Mouse (Mus musculus) Patski (cell line): ENCODE results near the gene Ralgps2. TPM values are rescaled to one million over a fixed set of nuclear protein-coding genes. Genes with fewer than 3 reads are reported as not detected.
A peak's percentile ranks its signal among the peaks of the same experiment; 100 is the strongest.

ENCODE experiments used
- ATAC-seq: fragments of 100-300 bp; one replicate; pipeline ENCODE4 v1.8.0; 2021
- CTCF ChIA-PET: fragments of 350-600 bp; sonication (Branson Sonifier 250); formaldehyde crosslinking; loops from one replicate; lab custom pipeline; 2022; ENCODE audit warnings: inconsistent platforms; lab: Charles Lee
- POLR2A ChIA-PET: fragments of 350-600 bp; sonication (Branson Sonifier 250); formaldehyde crosslinking; loops from one replicate; lab custom pipeline; 2022; ENCODE audit warnings: antibody characterized with exemption, inconsistent platforms; lab: Charles Lee
- DNase-seq: peaks from one replicate; pipeline ENCODE4 v3.0.0-alpha.2; 2011; ENCODE audit warnings: low read depth, low spot score
- H3K27me3 ChIP-seq: fragments of 371-371 bp; one replicate; pipeline ENCODE4 v1.5.1; 2021
- CTCF ChIP-seq: fragments of 100-300 bp; IDR thresholded peaks from one replicate; pipeline ENCODE4 v1.5.1; 2021
- in situ Hi-C: fragments of 300-500 bp; cut with MboI; formaldehyde crosslinking; loops from 3 replicates; pipeline ENCODE4 v1.11.1; 2018; ENCODE audit warnings: low pct_unique_long_range_greater_than_20kb, mixed read lengths
- polyA plus RNA-seq: library from polyadenylated mRNA; unstranded; gene quantifications from one replicate; pipeline ENCODE4 v1.2.3, GENCODE M21; 2021

The Ralgps2 gene
- polyA plus RNA-seq, 1 experiment from 2014 or later: 7.4 TPM

GRCm38 (mm10) chr1:156760549-156761429 is 178.6 kb downstream of the Ralgps2 start:
- TF ChIP-seq CTCF: no peak
- ATAC-seq: peak; percentile 39
- CTCF ChIA-PET: interaction anchor here (1.4 kb wide), 1 partner anchor 15 kb away, joined by 3 read pairs; no protein-coding TSS in a partner anchor
- DNase-seq: no peak
- no peaks in the 10 kb centered on the region for H3K27me3 ChIP-seq
- in situ Hi-C loops: no loop called here
- POLR2A ChIA-PET: interaction anchor here (0.6 kb wide), 1 partner anchor 15 kb away, joined by 4 read pairs; no protein-coding TSS in a partner anchor

DNA sequence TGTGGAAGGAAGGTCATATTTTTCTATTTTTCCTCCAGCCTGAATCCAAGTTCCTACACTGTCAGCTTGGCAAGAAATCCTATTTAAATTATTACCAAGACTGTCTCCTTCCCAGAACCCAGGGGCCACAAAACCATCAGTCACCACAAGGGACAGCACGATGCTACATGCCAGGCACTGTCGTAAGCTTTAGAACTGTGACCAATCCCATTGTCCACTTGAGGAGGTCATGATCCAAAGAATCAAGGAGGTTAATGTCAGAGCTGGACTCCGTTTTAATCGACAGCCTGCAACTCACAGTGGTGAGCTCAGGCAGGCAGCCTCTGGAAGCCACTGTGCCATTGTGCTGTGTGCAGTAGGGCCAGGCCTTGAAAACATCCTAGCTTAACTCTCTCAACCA is 181.1 kb downstream of the Ralgps2 start:
- in situ Hi-C loops: no loop called here
- no peak for TF ChIP-seq CTCF
- POLR2A ChIA-PET: no interaction called here
- CTCF ChIA-PET: interaction anchor here (1.3 kb wide), 1 partner anchor 18 kb away, joined by 4 read pairs; no protein-coding TSS in a partner anchor
- no peaks in the 10 kb centered on the region for H3K27me3 ChIP-seq
- DNase-seq (no peak), ATAC-seq (no peak)

- H3K27me3 ChIP-seq: no peaks in the 10 kb centered on the region
- ChIA-PET POLR2A (no interaction called here), CTCF (interaction anchor here (0.7 to 1.2 kb wide), 3 partner anchors 9 to 78 kb away, joined by 3 read pairs; no protein-coding TSS in a partner anchor)
- ATAC-seq: no peak
- TF ChIP-seq CTCF: no peak
- in situ Hi-C loops: no loop called here
- no peak for DNase-seq
Measured at GRCm38 (mm10) chr1:156754608-156755413, 184.6 kb downstream of the Ralgps2 start.

Other genes with a start within 250 kb of the Ralgps2 start
- gene Fam20b, start 220.5 kb downstream of the Ralgps2 start, polyA plus RNA-seq: 53.2 TPM
- 0.10 TPM for gene Angptl1, start 101.1 kb downstream of the Ralgps2 start, polyA plus RNA-seq
- gene Tex35, start 169.1 kb upstream of the Ralgps2 start, polyA plus RNA-seq: 0.22 TPM